Mouse (Mus musculus) heart, postnatal 14 days (tissue): ENCODE measurements around the gene Tmco3. TPM values are rescaled to one million over a fixed set of nuclear protein-coding genes. Genes with fewer than 3 reads are reported as not detected.
"Not testable (repeated sequence)": the region's sequence is repeated elsewhere in the genome, so short reads cannot be mapped to it uniquely, and the experiment has no call there.

Source experiments
- DNase-seq, 2 experiments: peaks; one replicate each; pipeline ENCODE4 v3.0.0; 2021 to 2022
- intact Hi-C: fragments of 180-260 bp; cut with DNase I; formaldehyde crosslinking; loops from one replicate; pipeline ENCODE4 v1.15.1; 2025
- total RNA-seq, 2 experiments: library from RNA; stranded (reverse); gene quantifications; 2 replicates each; pipeline ENCODE4 v1.2.3; 2021

Tmco3 gene
- total RNA-seq, 2 experiments from 2014 or later: 22.0 to 26.6 TPM

DNA sequence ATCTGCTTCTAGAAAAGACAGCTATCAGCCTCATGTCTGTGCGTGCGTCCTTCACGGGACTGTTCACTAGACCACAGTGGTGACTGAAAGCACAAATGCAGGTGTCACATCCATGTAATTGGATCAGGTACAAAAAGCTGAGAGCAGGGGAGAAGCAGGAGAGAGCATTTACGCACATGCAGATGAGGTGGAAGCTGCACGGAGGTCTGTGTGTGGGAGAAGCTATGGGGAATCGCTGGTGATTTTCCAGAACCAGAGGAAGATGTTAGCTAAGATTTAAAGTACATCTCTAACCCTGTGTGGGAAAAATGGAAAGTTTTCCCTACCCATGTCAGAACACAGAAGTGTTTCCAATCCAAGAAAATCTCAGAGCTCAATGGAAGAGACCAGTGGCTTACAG, 17.5 kb downstream of the Tmco3 start:
- DNase-seq: no peak
- intact Hi-C loops: no loop called here

DNA sequence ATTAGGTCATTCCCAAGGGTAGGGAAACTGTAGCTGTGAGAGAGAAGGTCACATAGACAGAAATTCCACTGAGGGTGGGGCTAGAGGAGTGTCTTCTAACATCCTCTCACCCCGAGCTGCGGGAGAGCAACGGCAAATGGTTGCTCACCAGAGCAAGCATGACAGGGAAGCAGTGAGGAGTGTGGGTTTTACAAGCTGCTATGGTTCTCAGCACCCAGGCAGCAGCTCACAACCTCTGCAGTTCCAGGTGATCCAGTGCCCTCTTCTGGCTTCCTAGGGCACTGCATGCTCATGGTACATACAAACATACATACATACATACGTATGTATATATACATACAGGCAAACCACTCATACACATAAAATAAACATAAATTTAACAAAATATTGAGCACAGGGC, 17.9 kb downstream of the Tmco3 start:
- intact Hi-C loops: no loop called here
- no peak for DNase-seq

DNA sequence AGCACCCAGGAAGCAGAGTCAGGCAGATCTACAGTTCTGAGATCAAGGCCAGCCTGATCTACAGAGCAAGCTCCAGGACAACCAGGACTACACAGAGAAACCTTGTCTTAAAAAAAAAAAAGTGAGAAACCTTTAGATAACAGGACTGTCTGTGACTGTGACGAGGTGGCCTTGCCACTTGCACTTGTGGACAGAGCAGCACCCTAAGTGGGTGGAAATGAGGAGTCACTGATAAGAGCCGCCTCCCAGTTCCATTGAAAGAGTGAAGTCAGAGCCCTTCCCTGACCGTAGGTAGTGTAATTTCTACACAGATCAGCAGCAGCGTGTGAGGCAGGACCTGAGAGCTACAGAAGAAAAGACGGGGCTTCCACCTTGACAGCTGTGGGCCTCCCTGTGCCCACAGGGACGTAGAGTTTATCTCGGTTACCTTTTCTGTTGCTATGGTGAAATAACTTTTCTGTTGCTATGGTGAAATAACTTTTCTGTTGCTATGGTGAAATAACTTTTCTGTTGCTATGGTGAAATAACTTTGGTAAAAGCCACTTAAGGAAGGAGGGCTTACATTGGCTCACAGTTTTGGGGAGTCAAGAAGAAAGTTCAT, 18.4 kb downstream of the Tmco3 start:
- DNase-seq: no peak
- intact Hi-C loops: no loop called here

DNA sequence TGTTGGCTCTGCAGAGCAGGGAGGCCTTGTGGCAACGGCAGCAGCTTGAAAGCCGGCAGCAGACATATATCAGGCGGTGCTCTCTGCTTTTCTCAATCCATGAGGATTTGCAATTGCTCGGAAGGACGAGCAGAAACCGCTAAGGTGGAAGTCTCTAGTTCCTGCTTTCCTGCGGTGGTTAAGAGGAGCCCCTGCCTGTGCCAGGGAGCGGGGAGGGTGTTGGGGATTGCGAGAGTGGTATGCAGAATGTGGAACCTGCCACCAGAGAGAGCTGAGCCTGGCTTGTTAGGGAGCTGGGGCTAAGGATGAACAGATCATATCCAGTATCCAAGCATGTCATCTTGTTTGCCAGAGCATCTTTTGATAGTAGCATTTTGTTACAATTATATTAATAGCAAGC, 18.9 kb downstream of the Tmco3 start:
- intact Hi-C loops: no loop called here

DNA sequence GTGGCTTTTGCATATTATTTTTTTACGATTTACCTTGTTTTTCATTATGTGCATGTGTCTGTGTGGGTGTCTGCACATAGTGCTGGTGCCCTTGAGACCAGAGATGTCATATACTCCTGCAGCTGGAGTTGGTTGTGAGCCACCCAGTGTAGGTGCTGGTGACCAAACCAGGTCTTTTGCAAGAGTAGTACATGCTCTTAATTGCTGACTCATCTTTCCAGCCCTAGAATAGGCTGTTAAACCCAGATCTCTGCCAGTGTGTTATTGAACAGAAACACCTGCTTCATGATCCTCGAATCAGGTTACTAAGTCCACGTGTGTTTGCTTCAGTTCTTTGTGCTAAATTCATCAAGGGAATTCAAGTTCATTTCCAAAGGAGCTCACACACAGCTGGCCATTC, 26.9 kb downstream of the Tmco3 start:
- DNase-seq: no peak
- intact Hi-C loops: no loop called here

More for the DNA sequence above, 18.9 kb downstream of the Tmco3 start:
- DNase-seq: no peak

DNA sequence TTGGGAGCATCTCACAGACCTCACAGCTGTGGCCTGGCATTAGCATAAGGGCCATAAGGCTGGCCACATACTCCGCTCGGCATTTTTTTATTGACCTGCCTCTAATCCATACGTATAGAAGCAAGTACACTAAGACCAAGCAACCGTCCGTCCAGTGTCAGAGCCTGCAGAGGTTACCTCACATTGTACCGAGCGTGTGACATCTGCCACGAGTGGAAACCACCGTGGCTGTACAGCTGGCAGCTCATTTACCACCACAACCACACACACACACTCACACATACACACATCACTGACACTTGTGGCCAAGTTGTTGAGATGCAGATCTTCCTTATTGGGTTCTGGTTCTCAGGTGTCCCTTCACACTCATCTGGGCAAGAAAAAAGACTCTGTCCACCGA, 28.7 kb downstream of the Tmco3 start:
- DNase-seq: no peak
- intact Hi-C loops: no loop called here

DNA sequence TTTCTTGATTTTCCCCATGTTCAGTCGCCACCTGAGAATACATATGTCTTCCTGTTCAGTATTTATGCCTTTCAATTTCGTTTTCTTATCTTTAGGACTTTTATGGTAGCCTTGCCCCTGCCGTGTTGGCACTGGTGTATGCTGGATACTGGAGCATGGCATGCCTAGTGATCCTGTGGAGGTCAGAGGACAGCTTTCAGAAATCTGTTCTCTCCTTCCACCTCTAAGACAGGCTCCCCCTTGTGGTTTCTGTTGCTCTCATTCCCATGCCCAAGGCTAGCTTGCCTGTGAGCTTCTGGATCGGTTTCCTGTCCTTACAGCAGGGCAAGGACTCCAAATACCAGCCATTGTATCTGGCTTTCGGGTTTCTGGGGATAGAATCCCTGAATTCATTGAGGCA, 38.6 kb downstream of the Tmco3 start:
- DNase-seq: peak in 1 of 2 experiments; percentile 34
- intact Hi-C loops: no loop called here

DNA sequence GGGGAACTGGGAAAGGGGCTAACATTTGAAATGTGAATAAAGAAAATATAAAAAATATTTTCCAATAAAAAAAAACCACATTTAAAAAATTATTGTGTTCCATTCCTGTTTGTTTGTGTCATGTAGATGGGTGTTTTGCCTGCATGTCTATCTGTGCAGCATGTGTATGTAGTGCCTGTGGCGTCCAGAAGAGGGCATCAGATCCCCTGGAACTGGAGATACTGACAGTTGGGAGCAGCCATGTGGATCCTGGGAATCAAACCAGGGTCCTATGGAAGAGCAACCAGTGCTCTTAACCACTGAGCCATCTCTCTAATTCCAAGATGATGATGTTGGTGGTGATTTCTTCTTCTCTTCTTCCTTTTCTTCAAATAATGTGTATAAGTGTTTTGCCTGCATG, 46.7 kb downstream of the Tmco3 start:
- DNase-seq: no peak
- intact Hi-C loops: no loop called here

DNA sequence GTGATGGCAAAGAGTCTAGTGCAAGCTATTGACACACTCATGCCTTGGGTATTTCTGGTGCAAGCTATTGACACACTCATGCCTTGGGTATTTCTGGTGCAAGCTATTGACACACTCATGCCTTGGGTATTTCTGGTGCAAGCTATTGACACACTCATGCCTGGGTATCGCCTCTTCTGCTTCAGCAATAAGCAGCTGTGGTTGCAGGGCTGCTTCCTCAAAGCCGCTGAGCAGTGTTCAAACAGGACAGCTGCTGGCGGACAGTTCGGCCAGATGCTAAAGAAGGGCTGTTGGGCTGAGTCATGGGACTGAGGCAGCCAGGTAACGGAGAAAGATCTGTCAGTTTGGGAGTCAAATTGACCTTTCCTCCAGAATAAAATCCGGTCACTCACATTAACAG, 49.3 kb downstream of the Tmco3 start:
- intact Hi-C loops, DNase-seq: not testable (repeated sequence)

DNA sequence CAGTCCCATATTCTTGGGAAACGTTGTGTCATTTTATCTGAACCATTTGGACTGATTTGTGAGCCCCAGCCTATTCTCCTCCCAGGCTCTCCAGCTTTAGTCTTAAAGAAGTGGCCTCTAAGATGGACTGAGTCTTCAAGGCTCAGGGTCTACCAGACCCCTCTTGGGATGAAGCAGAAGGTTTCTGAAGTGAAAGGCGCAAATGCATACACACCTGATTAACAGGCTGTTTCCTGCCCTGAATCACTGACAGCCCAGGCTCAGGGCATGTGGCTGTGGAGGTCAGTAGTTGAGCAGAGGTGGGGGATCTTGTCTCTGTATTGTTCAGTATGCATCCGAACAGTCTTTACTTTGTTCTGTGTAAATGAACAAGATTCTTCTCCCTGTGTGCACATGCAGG, 49.7 kb downstream of the Tmco3 start:
- intact Hi-C loops: no loop called here

DNA sequence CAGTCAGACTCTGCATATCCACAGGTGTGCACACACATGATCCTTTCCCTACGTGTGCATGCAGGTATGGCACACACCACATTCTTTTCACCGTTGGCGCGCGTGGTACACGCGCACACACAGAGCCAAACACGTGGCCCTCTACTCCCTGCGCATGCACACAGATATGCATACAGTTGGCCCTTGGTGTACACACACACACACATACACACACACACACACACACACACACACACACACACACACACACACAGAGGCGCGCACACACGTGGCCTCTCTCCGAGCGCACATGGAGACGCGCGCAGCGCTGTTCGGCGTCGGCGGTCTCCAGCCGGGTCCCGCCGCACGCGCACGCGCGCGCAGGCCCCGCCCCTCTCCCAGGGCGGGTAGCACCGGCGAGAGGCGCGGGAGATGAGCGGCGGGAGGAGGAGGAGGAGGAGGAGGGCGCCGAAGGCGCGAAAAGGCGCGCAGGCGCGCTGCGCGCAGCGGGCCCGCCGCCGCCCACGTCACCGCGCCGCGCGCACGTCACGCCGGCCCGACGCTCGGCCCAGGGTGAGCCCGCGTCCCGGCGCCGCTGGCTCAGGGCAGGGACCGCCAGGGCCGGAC, 50.4 kb downstream of the Tmco3 start, which contains the start of gene Tfdp1:
Gene Tfdp1, plus strand, starts transcription at position 497 of the 606 bp plus-strand sequence.
- intact Hi-C loops: no loop called here
- DNase-seq: peak; percentile 83 to 86

More for the DNA sequence above, 49.7 kb downstream of the Tmco3 start:
- no peak for DNase-seq

DNA sequence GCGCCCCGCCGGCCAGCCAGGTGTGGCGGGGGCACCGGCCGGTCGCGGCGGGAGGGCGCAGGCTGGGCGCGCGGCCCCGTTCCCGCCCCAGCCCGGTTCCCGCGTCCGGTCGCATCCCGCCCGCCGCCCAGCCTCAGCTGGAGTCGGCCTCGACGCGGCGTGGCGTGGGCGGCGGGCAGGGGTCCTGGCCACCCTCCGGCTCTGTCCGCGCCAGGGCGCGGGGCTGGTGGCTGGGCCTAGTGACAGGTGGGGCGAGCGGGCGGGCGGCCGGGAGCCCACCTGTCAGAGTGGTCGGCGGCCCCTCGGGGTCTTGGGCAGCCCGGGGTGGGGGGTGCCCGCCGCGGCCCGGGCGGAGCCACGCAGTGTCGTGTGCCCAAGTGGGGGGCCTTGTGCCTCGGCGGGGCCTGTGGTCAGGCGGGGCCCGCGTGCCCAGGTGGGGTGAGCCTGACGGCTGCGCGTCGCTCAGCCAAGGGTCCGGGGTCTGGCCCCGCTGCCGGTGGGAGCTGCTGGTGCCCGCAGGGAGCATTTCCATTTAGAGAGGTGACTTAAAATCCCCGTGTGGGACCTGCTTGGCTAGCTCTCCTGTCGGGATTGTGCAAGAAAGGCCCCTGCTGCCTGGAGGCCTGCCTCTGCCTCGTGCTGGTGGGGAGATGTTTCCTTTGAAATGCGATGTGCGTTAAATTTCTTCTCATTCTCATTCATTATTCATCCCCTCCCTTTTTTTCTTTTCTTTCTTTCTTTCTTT, 51.1 kb downstream of the Tmco3 start:
- DNase-seq: peak; percentile 30 to 38
- intact Hi-C loops: no loop called here

DNA sequence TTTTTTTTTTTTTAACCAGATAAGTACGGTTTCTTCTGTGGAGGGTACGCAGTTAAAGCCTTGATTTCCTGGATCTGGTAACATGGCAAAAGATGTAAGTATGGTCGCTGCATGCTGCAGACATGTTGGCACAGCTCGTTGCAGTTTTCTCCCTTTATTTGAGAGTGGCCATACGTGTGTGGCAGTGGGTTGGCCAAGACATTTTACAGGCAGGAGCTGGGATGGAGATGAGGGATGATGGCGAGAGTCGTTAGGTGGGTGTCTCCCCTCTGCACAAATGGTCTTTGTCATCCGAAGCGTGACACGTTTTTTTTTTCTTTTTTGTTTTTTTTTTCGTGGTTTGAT, 51.6 kb downstream of the Tmco3 start:
- intact Hi-C loops: no loop called here
- DNase-seq: no peak

DNA sequence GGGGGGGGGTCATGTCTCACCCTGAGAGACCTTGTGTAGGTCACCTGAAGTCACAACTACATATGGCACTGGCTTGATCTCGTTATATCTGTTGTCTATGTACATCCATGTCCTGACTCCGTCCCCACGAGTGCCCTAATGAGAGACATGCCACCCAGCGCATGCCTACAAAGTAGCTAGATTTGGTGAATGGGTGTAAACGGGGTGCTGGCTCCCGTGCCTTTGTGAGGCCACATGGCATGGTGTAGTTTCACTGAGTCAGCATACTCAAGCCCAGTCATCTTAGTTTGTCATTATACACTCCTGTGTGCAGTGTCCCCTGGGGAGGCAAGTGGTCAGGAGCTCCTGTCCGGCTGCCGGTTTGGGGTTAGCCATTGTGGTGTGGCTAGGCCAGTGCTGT, 52.7 kb downstream of the Tmco3 start:
- intact Hi-C loops: no loop called here
- DNase-seq: no peak

DNA sequence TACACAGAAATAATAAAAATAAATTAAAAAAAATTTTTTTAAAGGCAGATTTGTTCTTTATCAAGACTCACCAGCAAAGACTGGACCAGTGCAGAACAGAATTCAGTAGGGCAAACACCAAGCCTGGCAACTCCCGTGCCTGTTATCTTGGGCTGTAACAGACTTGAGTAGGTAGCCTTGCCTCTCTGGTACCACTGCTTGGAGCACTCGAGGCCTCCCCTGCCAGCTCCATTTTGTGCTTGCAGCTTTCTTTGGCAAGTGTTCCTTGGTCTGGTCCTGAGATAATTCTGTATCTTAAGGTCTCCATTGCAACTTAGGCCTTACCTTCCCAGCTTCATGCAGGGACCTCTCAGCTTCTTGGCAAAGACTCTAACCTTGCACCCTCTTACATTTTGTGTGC, 54.4 kb downstream of the Tmco3 start:
- intact Hi-C loops: no loop called here
- DNase-seq: no peak

DNA sequence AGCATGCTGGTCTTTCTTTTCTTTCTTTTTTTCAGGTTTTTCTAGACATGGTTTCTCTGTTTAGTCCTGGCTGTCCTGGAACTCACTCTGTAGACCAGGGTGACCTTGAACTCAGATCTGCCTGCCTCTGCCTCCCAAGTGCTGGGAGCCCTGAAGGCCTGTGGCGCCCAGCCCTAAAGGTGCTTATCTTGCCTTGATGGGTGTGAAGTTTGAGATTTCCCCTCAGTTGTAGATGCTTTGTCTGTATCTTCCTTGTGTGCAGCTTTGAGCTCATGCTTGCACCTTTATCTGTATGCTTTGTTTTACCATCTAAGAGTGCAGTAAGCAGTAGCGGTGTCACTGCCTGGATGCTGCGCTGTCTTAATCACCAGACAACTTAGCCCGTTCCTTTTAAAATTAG, 55.1 kb downstream of the Tmco3 start:
- intact Hi-C loops: no loop called here
- no peak for DNase-seq

DNA sequence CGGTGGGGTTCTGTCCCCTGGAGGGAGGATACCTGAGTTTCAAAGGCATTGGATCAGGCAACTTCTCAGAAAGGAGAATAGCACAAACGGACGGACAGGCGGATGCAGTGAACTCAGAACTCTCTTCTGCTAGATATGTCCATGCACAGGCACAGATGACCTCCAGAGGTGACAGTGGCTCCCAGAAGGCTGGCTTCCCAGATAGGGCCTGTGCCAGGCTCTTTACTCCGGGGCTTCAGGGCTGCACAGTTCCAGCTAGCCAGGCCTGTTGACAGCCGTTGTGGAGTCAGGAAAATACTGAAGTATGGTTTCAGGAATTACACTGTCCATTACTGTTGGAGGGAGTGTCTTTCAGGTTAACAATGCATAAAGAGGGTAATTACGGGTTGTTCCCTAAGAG, 62.1 kb downstream of the Tmco3 start:
- intact Hi-C loops: no loop called here
- DNase-seq: peak; percentile 30 to 53

DNA sequence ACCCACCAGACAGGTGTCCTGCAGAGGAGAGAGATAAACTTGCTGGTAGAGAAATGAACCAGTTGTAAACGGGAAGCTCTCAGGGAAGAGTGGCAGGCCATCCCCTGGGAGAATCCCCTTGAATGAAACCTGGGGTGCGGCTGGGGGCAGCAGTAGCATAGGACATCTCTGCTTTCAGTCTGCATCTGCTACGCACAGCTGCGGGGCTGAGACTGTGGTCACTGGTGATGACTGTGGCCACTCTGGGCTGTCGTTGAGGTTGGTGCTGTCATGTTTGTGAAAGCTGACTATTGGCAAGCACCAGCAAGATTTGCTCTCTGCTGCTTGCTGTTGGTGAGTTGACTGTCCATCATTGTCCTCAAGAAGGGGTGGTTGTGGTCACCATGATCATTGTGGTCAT, 63.6 kb downstream of the Tmco3 start:
- DNase-seq: no peak
- intact Hi-C loops: no loop called here

DNA sequence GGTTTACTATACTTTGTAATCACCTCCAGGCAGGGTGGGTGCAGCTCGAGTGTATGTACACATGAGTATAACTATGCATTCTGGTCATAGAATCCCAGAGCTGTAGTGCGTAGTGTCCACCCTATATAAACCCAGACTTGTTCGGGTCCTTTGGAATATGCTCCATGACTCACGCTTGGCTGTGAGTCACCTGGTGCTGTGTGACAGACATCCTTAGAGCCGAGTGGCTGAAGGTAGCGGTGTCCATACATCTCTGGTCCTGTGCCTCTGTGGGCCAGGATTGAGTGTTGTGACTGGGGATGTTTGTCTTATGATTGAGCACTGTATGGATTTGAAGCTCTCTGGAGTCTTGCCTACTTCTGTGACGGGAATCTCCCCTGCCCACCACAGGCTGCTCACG, 64.6 kb downstream of the Tmco3 start:
- intact Hi-C loops: no loop called here
- DNase-seq: no peak

DNA sequence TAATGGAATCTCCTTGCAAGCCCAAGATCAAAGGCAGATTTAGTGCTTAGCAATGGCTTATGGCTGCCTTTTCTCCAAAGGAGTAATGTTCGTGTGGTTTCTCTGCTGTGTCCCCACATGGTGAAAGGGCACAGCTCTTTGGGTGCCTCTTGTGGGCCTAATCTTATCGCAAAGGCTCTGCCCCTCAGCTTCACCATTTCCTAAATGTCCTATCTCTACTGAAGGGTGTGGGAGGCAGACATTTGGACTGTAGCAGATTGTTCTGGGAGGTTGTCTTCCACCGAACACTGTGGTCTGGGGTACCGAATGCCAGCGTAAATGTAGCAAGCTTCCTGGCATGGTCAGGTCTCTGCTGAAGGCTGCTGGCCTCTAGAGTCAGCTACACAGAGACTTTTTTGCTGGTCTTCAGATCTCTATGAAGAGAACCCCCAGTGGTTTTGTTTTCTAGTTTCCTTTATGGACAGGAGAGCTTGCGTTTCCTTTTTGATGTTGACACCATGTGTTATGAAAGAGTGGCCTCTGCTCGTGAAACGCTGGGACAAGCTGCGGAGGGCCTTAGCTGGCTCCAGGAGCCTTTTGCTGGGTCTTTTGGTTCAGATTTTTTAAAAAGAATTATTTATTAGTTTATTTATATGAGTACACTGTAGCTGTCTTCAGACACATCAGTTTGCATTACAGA, 65.3 kb downstream of the Tmco3 start:
- intact Hi-C loops: no loop called here
- no peak for DNase-seq

DNA sequence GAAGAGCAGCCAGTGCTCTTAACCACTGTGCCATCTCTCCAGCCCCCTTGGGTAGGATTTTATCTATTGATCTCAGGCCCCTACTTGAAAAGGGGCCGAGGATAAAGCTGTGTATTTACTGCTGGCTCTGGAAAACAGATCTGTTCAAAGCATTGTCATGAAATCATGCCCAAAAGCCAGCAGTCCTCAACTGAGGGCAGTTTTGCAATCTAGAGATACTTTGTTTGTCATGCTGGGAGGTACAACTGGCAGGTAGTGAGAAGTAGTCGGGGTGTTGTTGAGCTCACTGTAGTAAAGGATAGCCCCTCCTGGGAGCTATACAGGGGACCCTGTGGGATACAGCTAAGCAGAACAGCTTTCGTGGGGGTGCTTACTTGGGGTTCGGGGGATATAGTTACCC, 65.9 kb downstream of the Tmco3 start:
- intact Hi-C loops: no loop called here
- DNase-seq: no peak

DNA sequence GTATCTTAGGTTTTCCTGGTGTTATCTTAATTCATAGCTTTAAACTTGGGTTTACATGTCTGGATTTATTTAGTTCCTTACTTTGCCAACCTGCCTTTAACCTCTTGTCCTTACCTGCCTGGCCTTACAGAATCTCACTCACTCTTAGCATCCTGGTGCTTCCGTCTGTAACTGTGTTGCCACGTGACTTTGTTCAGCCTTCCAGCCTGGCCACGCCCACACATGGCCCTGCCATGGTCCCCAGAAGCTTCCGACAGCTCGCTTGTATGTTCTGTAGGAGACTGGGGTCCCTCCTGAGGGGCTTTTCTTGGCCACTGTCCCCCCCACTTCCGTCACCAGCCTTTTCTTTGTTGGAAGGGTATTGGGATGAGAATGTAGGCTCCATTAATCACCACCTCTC, 68.2 kb downstream of the Tmco3 start:
- no peak for DNase-seq
- intact Hi-C loops: no loop called here
